Mouse (Mus musculus): Measurements from ENCODE around the gene Dleu7. TPM values are rescaled to one million over a fixed set of nuclear protein-coding genes. Genes with fewer than 3 reads are reported as not detected.

The Dleu7 gene
- polyA plus RNA-seq (2015; fragmentation: Nextera tagmentation; extraction: Ambion mirVana): 17.4 and 20.4 TPM in 2 replicates

DNA sequence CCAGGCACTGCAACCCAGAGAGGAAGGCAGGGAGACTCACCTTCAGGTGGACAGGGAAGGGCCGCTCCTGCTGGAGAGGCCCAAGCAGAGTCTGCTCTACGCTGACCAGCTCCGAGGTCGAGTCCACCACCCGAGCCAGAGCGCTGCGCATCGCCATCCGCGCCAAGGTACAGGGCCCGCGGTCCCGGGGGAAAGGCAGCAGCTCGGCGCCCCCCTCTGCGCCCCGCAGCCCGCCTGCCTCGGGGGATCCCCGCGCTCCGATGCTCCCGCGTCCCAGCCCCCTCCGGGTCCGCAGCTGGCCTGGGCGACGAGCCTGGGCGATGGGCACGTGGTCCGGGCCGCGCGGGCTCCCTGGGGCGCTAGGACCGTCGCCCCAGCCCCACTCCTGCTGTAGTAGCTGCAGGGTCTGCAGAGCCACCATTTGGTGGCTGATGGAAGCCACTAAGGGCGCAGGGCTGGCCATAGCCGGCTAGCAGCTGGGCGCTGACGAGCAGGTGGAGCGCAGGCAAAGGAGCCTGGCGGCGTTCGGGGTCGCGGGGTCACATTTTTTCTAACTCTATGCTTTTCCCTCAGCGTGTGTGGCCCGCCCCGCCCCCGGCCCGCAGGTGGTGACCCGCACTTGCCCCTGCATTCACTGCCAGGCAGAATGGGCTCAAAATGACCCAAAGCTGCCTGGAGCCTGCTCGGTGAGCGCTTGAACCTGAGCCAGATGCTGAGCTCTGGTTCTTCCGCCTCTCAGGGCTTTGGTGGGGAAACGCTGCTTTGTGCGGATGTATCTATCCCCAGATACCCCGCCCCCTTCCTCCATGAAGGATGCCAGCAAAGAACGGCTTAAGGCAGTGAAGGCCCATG lies at the start of gene Dleu7, which contains the start of gene Rnaseh2b:
Gene Dleu7, minus strand, starts transcription at position 560 of the 852 bp plus-strand sequence.
Gene Rnaseh2b, plus strand, starts transcription at position 102 of the 852 bp plus-strand sequence.
- Histone ChIP-seq H3K36me3 (ENCODE audit: poor library complexity, severe bottlenecking) (no peaks in the 10 kb centered on the region), H3K9ac (peak within 1 kb of the TSS; percentile 85), H3K9me3 (replicated peaks) (no peaks in the 10 kb centered on the region), H3K4me2 (peak within 1 kb of the TSS; percentile 97), H3K4me1 (peaks cover 18% of the 10 kb centered on the region), H3K4me3 (peak within 1 kb of the TSS; percentile 63), H3K27ac (peak within 1 kb of the TSS; percentile 60), H3K27me3 (no peaks in the 10 kb centered on the region)
- WGBS: 1% methylated on average over 43 of the region's 60 CpGs
- peak; percentile 89 for ATAC-seq

DNA sequence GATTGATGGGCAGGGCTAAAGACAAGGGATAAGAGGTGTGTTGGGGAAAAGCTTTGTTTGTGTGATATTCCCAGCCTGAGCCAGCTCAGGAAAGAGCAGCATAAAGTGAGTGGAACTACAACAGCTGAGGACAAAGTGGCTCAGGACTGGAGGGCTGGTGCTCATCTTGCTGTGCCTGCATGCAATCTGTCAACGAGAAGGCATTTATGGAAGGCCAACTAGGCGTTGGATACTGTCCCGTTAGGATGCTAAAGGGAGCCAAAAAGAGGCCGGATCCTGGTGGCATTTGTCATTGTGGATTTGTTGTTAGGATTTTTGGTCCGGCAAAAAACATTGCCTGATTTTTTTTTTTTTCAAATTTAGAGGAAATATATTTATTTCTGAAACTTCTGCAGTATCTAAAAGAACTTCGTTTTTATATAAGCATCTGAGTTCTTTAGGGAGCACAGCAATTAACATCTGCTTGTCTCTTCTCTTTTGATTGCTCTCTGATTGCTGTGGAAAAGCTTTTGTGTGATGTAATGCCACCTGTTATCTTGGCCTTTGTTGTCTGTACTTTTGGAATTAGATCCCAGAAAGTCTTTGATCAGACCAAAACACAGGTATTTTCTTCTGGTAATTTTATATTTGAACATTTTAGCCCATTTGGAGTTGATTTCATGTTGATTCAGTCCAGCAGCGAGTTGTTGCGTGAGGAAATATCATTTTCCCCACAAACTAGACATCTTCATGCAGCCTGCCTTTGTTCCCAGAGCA lies 49.2 kb upstream of the Dleu7 start:
- WGBS: 61% methylated on average over 8 of the region's 8 CpGs
- Histone ChIP-seq H3K9me3 (replicated peaks) (no peaks in the 10 kb centered on the region), H3K27ac (peak overlapping the region; percentile 51), H3K9ac (no peak overlapping the region), H3K4me1 (peaks cover 39% of the 10 kb centered on the region), H3K27me3 (no peaks in the 10 kb centered on the region), H3K4me2 (no peak overlapping the region), H3K4me3 (no peak overlapping the region), H3K36me3 (ENCODE audit: poor library complexity, severe bottlenecking) (no peaks in the 10 kb centered on the region)
- ATAC-seq: no peak

DNA sequence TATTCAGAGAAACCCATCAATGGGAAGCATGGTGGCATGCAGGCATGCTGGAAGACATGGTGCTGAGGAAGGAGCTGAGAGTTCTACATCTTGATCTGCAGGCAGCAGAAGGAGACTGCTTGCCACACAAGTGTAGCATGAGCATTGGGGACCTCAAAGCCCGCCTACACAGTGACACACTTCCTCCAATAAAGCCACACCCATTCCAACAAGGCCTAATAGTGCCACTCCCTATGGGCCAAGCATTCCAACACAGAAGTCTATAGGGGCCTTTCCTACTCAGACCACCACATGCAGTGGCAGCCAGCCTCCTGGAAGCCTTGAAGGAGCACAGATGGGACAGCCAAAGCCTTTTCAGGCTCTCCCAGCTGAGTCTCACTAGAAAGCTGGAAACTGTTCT lies 46.3 kb upstream of the Dleu7 start:
- H3K27ac ChIP-seq: no peak overlapping the region
- H3K4me2 ChIP-seq: no peak overlapping the region
- no peaks in the 10 kb centered on the region for H3K36me3 ChIP-seq (ENCODE audit: poor library complexity, severe bottlenecking)
- ATAC-seq: no peak
- no peaks in the 10 kb centered on the region for H3K27me3 ChIP-seq
- H3K9ac ChIP-seq: no peak overlapping the region
- peaks cover 40% of the 10 kb centered on the region for H3K4me1 ChIP-seq
- no peak overlapping the region for H3K4me3 ChIP-seq
- no peaks in the 10 kb centered on the region for H3K9me3 ChIP-seq (replicated peaks)
- WGBS: 84% methylated on average over 1 of the region's 1 CpGs

DNA sequence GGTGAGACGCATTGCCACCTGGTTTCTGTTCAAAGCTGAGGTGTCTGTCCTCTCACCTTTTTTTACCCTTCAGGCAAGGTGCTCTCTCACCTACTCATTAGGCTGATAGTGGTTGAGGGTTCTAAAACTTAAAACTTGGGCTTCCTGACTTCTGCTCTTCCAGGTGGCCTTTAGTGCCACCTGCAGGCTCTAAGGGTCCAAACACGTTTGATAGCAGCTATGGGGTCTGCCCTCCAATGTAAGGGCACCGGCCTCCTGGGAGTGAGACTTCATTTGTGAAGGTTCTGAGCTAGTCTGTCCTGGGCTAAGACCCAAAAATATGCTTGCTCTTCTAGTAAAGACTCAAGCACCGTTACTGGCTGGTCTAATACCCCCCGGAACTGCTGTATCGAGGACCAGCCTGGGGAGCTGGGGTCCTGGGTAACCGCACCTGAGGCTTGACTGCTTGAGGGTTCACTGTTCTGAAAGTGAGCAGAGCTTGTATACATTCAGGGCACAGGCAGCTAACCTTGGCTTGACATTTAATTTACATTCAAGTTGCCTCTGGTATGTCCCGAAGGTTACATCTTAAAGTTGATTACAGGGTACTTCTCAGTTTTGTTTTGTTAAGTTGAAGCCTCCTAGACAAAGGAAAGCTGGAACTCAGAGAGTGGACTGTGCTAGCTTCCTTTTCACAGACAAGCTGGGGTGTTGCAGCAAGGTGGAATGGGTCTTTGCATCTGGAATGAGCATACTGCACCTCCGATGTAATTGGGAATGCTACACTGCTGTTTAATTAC lies 41.3 kb upstream of the Dleu7 start:
- ATAC-seq: no peak
- Histone ChIP-seq H3K4me2 (peak overlapping the region; percentile 73), H3K27ac (no peak overlapping the region), H3K4me1 (peaks cover 45% of the 10 kb centered on the region), H3K36me3 (ENCODE audit: poor library complexity, severe bottlenecking) (no peaks in the 10 kb centered on the region), H3K9me3 (replicated peaks) (no peaks in the 10 kb centered on the region), H3K9ac (no peak overlapping the region), H3K4me3 (no peak overlapping the region), H3K27me3 (no peaks in the 10 kb centered on the region)
- WGBS: 79% methylated on average over 9 of the region's 9 CpGs

DNA sequence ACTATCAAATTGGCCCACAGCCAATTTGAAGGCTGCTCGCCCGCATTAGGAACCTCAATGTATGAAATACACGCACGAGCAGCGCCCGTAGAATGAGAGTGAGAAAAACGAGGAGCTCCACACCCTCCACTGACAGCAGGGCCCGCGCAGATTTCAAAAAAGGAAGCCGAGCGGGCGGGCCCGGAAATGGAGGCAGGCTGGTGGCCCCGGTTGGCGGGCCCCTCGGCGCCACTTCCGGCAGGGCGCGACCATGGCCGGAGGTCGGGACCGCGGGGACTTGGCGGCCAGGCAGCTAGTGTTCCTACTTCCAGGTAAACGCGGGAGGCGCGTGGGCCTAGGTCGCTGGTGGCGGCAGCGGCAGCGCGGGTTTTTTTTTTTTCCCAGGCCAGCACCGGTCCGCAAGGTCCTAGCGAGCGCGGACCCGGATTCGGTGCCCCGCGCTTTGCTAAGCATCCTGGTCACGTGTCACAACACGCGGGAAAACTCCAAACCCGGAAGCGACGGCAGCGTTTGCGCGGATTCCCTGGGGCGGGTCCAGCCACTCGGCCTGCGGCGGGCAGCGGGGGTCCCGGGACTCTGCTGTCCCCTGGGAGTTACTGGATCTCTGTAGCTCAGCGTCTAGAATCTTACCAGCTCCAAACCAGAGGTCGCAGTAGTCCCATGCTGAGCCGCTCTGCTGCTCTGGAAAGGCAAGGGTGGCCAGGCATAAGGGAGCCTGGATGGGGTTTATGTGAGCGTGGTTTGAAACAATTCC lies 39.2 kb upstream of the Dleu7 start:
- H3K9ac ChIP-seq: peak overlapping the region; percentile 77
- H3K4me3 ChIP-seq: peak overlapping the region; percentile 55
- peak overlapping the region; percentile 73 for H3K4me2 ChIP-seq
- ATAC-seq: peak; percentile 87
- H3K27me3 ChIP-seq: no peaks in the 10 kb centered on the region
- under 1% methylated on average over 52 of the region's 62 CpGs for WGBS
- no peaks in the 10 kb centered on the region for H3K9me3 ChIP-seq (replicated peaks)
- H3K4me1 ChIP-seq: peaks cover 52% of the 10 kb centered on the region
- peak overlapping the region; percentile 84 for H3K27ac ChIP-seq
- no peaks in the 10 kb centered on the region for H3K36me3 ChIP-seq (ENCODE audit: poor library complexity, severe bottlenecking)

DNA sequence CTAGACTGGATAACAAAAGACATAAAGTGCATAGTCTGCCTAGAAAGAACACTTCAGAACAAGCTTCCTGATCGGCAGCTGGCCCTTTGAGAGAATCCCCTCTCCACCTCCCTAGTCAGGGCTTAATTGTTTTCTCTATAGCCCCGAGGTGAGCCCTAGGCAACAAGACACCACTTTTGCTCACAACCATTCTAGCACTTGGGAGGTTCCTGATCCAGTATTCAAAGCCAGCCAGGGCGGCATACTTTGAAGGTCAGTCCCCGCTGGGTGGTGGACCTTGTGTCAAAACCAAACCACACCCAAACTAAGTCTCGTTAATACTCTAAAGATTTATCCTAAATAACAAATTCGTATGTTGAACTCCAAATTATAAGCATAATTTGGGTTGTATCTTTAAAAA lies 38.6 kb upstream of the Dleu7 start:
- peak overlapping the region; percentile 84 for H3K27ac ChIP-seq
- 6% methylated on average over 6 of the region's 6 CpGs for WGBS
- peak; percentile 34 for ATAC-seq

DNA sequence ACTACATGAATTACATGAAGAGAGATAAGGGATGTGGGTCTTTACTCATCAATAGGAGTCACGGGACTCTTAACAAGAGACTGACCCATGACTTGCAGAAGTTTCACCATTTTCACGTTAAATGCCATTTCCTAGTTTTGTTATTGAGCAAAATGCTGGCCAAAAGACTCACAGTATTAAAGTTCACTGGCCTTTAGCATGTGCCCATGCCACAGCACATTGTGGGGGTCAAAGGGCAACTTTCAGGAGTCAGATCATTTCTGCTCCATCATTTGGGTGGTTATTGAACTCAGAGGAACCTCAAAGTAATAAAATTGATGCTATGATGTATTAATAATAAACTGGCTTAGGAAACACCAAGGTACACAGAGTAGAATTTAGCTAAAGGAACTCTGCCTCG lies 36.8 kb upstream of the Dleu7 start:
- no peaks in the 10 kb centered on the region for H3K9me3 ChIP-seq (replicated peaks)
- no peak for ATAC-seq

More for the DNA sequence above, 38.6 kb upstream of the Dleu7 start:
- H3K9ac ChIP-seq: peak overlapping the region; percentile 77
- H3K4me3 ChIP-seq: peak overlapping the region; percentile 55
- H3K4me1 ChIP-seq: peaks cover 57% of the 10 kb centered on the region
- H3K9me3 ChIP-seq (replicated peaks): no peaks in the 10 kb centered on the region
- peak overlapping the region; percentile 73 for H3K4me2 ChIP-seq
- H3K27me3 ChIP-seq: no peaks in the 10 kb centered on the region
- no peaks in the 10 kb centered on the region for H3K36me3 ChIP-seq (ENCODE audit: poor library complexity, severe bottlenecking)

DNA sequence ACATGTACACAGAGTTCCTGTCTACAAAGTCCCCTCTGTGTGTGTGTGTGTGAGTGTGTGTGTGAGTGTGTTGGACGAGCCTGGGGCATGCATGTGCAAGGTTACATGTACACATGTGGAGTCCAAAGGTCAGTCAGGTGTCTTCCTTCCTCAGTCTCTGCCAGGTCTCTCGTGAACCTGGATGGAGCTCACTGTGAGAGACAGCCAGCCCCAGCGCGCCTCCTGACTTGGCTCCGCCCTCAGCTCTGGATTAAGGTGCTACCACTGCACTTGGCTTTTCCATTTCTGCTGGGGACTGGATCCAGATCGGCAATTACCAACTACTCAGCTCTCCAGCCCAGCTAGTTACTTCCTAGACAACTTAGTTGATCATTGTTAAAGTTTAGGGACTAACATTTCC lies 35.8 kb upstream of the Dleu7 start:
- H3K27me3 ChIP-seq: no peaks in the 10 kb centered on the region
- no peak overlapping the region for H3K4me3 ChIP-seq
- H3K9me3 ChIP-seq (replicated peaks): no peaks in the 10 kb centered on the region
- H3K4me2 ChIP-seq: no peak overlapping the region
- no peak for ATAC-seq
- WGBS: 44% methylated on average over 6 of the region's 6 CpGs
- H3K4me1 ChIP-seq: peaks cover 50% of the 10 kb centered on the region
- no peak overlapping the region for H3K9ac ChIP-seq
- H3K36me3 ChIP-seq (ENCODE audit: poor library complexity, severe bottlenecking): no peaks in the 10 kb centered on the region
- H3K27ac ChIP-seq: no peak overlapping the region

More for the DNA sequence above, 36.8 kb upstream of the Dleu7 start:
- WGBS: 81% methylated on average over 3 of the region's 3 CpGs
- H3K4me2 ChIP-seq: no peak overlapping the region
- no peaks in the 10 kb centered on the region for H3K27me3 ChIP-seq
- no peak overlapping the region for H3K9ac ChIP-seq
- no peak overlapping the region for H3K27ac ChIP-seq
- H3K36me3 ChIP-seq (ENCODE audit: poor library complexity, severe bottlenecking): no peaks in the 10 kb centered on the region
- peaks cover 60% of the 10 kb centered on the region for H3K4me1 ChIP-seq
- H3K4me3 ChIP-seq: no peak overlapping the region

DNA sequence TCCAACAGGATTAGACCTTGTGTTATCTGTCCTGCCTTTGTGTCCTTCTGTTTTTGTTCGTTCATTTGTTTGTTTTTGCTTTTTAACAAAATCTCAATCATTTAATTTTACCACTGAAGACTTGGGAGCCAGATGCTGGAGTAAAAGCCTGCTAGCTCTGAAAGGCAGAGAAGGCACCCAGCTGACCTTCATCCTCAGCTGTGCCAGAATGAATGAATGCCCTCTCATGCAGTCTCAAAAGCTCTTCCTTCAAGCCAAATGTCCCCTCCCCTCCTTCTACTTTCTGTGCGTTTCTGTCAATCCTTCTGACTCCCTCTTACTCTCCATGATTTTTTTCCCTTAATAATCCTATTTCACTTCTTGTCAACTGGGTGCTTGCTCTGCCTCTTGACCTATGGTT lies 34.3 kb upstream of the Dleu7 start:
- 15% methylated on average over 2 of the region's 2 CpGs for WGBS
- Histone ChIP-seq H3K27me3 (no peaks in the 10 kb centered on the region), H3K4me3 (no peak overlapping the region), H3K36me3 (ENCODE audit: poor library complexity, severe bottlenecking) (no peaks in the 10 kb centered on the region), H3K27ac (peak overlapping the region; percentile 31; the same call in 1 of the 2 replicates), H3K9me3 (replicated peaks) (no peaks in the 10 kb centered on the region), H3K4me1 (peaks cover 48% of the 10 kb centered on the region), H3K9ac (no peak overlapping the region), H3K4me2 (no peak overlapping the region)
- ATAC-seq: no peak

DNA sequence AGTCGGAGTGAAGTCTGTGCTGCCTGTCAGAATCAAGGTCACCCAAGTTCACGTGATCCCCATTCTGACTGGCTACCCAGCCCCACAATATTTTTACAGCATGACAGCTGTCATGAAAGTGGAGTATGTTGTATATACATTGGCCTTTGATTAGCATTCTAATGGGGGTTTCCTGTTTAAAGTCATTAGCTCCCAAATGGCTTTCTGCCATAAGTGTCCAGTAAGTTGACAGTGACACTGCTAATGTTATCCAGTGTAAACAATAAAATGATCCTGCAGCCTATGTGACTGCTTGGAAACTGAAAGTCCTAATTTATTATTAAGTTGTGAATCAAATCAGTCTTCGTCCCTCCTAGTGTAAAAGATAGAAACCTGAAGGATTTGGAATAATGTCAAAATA lies 33.2 kb upstream of the Dleu7 start:
- no peak overlapping the region for H3K4me3 ChIP-seq
- no peak overlapping the region for H3K9ac ChIP-seq
- H3K27me3 ChIP-seq: no peaks in the 10 kb centered on the region
- ATAC-seq: no peak
- H3K9me3 ChIP-seq (replicated peaks): no peaks in the 10 kb centered on the region
- peak overlapping the region; percentile 31; the same call in 1 of the 2 replicates for H3K27ac ChIP-seq
- H3K4me1 ChIP-seq: peaks cover 41% of the 10 kb centered on the region
- no peak overlapping the region for H3K4me2 ChIP-seq
- no peaks in the 10 kb centered on the region for H3K36me3 ChIP-seq (ENCODE audit: poor library complexity, severe bottlenecking)
- 88% methylated on average over 3 of the region's 3 CpGs for WGBS

DNA sequence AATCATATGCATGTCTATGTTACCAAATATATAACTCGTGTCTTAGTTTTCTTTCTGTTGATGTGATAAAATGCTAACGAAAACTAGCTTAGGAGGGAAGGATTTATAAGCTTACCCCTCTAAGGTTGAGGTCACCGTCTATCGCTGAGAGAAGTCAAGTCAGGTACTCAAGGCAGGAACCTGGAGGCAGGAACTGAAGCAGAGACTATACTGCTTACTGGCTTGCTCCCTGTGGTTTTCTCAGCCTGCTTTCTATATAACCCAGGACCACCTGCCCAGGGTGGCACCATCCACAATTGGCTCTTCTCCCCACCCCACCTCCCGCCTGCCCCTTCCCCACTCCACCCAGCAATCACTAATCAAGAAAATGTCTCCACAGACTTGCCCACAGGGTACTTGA lies 32.1 kb upstream of the Dleu7 start:
- H3K9ac ChIP-seq: no peak overlapping the region
- no peak overlapping the region for H3K4me3 ChIP-seq
- H3K36me3 ChIP-seq (ENCODE audit: poor library complexity, severe bottlenecking): no peaks in the 10 kb centered on the region
- H3K27me3 ChIP-seq: no peaks in the 10 kb centered on the region
- no peaks in the 10 kb centered on the region for H3K9me3 ChIP-seq (replicated peaks)
- WGBS: 90% methylated on average over 5 of the region's 5 CpGs
- peaks cover 32% of the 10 kb centered on the region for H3K4me1 ChIP-seq
- ATAC-seq: no peak
- no peak overlapping the region for H3K4me2 ChIP-seq
- H3K27ac ChIP-seq: no peak overlapping the region
